Mouse (Mus musculus): ENCODE measurements around the gene Dnajc21. TPM values are rescaled to one million over a fixed set of nuclear protein-coding genes. Genes with fewer than 3 reads are reported as not detected.

Gene Dnajc21
- 31.4 to 35.9 TPM (median 34.1 TPM) in 4 replicates for total RNA-seq (2023; ENCODE audit: inconsistent age)

GRCm38 (mm10) chr15:10470151-10470831, at the start of gene Dnajc21:
Gene Dnajc21 (minus strand): TSS chr15:10470516.

GRCm38 (mm10) chr15:10485484-10486364, 15.4 kb upstream of the Dnajc21 start, which contains the start of the genes Brix1 and Rad1:
Gene Brix1 (minus strand): TSS chr15:10485947.
Gene Rad1 (plus strand): TSS chr15:10486018.

Other genes with a start within 250 kb of the Dnajc21 start
- not detected in 4 replicates for gene Gm21973, start 145.1 kb downstream of the Dnajc21 start, total RNA-seq (2023; ENCODE audit: inconsistent age)
- gene Agxt2, start 112.0 kb downstream of the Dnajc21 start, total RNA-seq (2023; ENCODE audit: inconsistent age) = not detected in 4 replicates
- gene Brix1, start 15.4 kb upstream of the Dnajc21 start, total RNA-seq (2023; ENCODE audit: inconsistent age) = 37.1 to 50.5 TPM (median 37.8 TPM) in 4 replicates
- 24.8 to 37.9 TPM (median 33.1 TPM) in 4 replicates for gene Rad1, start 15.5 kb upstream of the Dnajc21 start, total RNA-seq (2023; ENCODE audit: inconsistent age)
- not detected in 4 replicates for gene Ttc23l, start 88.2 kb upstream of the Dnajc21 start, total RNA-seq (2023; ENCODE audit: inconsistent age)
- not detected in 4 replicates for gene Rai14, start 244.1 kb upstream of the Dnajc21 start, total RNA-seq (2023; ENCODE audit: inconsistent age)

Measured in B cell, adult (primary cell).